Mouse (Mus musculus): ENCODE data around the gene BC048562. TPM values are rescaled to one million over a fixed set of nuclear protein-coding genes. Genes with fewer than 3 reads are reported as not detected.

The BC048562 gene
- polyA plus RNA-seq, 1 experiment = not detected

GRCm38 (mm10) chr9:108492043-108492750 lies 55.9 kb downstream of the BC048562 start:
- Histone ChIP-seq H3K4me1 (ENCODE audit: control insufficient read depth, insufficient read depth, low read length) (peaks cover 4% of the 10 kb centered on the region; the same call in 1 of the 2 replicates), H3K4me3 (ENCODE audit: insufficient read depth, low read length) (peak overlapping the region; percentile 17; the same call in 1 of the 2 replicates), H3K27ac (ENCODE audit: insufficient read depth, low read length) (no peak overlapping the region)
- TF ChIP-seq POLR2A (IDR thresholded peaks at IDR 0.05; ENCODE audit: extremely low read depth, insufficient read depth, low read length) = no peak
- TF ChIP-seq CTCF (IDR thresholded peaks at IDR 0.05; ENCODE audit: extremely low read depth, insufficient read depth, low read length) = no peak

- H3K4me3 ChIP-seq (ENCODE audit: insufficient read depth, low read length) = no peak overlapping the region
- no peak overlapping the region for H3K27ac ChIP-seq (ENCODE audit: insufficient read depth, low read length)
- no peak for TF ChIP-seq CTCF (IDR thresholded peaks at IDR 0.05; ENCODE audit: extremely low read depth, insufficient read depth, low read length)
- TF ChIP-seq POLR2A (IDR thresholded peaks at IDR 0.05; ENCODE audit: extremely low read depth, insufficient read depth, low read length) = no peak
- peaks cover 4% of the 10 kb centered on the region; the same call in 1 of the 2 replicates for H3K4me1 ChIP-seq (ENCODE audit: control insufficient read depth, insufficient read depth, low read length)
Observed at GRCm38 (mm10) chr9:108493246-108493645, 57.0 kb downstream of the BC048562 start.

- peaks cover 4% of the 10 kb centered on the region; the same call in 1 of the 2 replicates for H3K4me1 ChIP-seq (ENCODE audit: control insufficient read depth, insufficient read depth, low read length)
- H3K27ac ChIP-seq (ENCODE audit: insufficient read depth, low read length) = no peak overlapping the region
- no peak for TF ChIP-seq CTCF (IDR thresholded peaks at IDR 0.05; ENCODE audit: extremely low read depth, insufficient read depth, low read length)
- TF ChIP-seq POLR2A (IDR thresholded peaks at IDR 0.05; ENCODE audit: extremely low read depth, insufficient read depth, low read length) = no peak
- H3K4me3 ChIP-seq (ENCODE audit: insufficient read depth, low read length) = no peak overlapping the region
Observed at GRCm38 (mm10) chr9:108494146-108494825, 58.0 kb downstream of the BC048562 start.

GRCm38 (mm10) chr9:108494905-108495304 lies 58.6 kb downstream of the BC048562 start:
- no peak overlapping the region for H3K27ac ChIP-seq (ENCODE audit: insufficient read depth, low read length)
- peaks cover 4% of the 10 kb centered on the region; the same call in 1 of the 2 replicates for H3K4me1 ChIP-seq (ENCODE audit: control insufficient read depth, insufficient read depth, low read length)
- H3K4me3 ChIP-seq (ENCODE audit: insufficient read depth, low read length) = no peak overlapping the region
- no peak for TF ChIP-seq POLR2A (IDR thresholded peaks at IDR 0.05; ENCODE audit: extremely low read depth, insufficient read depth, low read length)

Other genes starting within 250 kb of the BC048562 start
- 105 and 106 TPM in 2 replicates for gene Bsn, start 246.1 kb upstream of the BC048562 start, polyA plus RNA-seq (2012; rRNA removed)
- 31.2 and 33.5 TPM in 2 replicates for gene Dag1, start 172.5 kb upstream of the BC048562 start, polyA plus RNA-seq (2012; rRNA removed)
- gene Nicn1, start 146.1 kb upstream of the BC048562 start, polyA plus RNA-seq (2012; rRNA removed) = 101 and 102 TPM in 2 replicates
- 54.1 and 55.0 TPM in 2 replicates for gene Amt, start 139.6 kb upstream of the BC048562 start, polyA plus RNA-seq (2012; rRNA removed)
- 167 and 176 TPM in 2 replicates for gene Rhoa, start 130.4 kb upstream of the BC048562 start, polyA plus RNA-seq (2012; rRNA removed)
- 53.0 and 55.6 TPM in 2 replicates for gene Tcta, start 130.3 kb upstream of the BC048562 start, polyA plus RNA-seq (2012; rRNA removed)
- gene Gpx1, start 97.6 kb upstream of the BC048562 start, polyA plus RNA-seq (2012; rRNA removed) = 258 and 294 TPM in 2 replicates
- 114 and 116 TPM in 2 replicates for gene Usp4, start 88.6 kb upstream of the BC048562 start, polyA plus RNA-seq (2012; rRNA removed)
- gene 1700102P08Rik, start 43.7 kb upstream of the BC048562 start, polyA plus RNA-seq (2012; rRNA removed) = 1.1 TPM in 2 replicates
- gene Ccdc36, start 8.0 kb upstream of the BC048562 start, polyA plus RNA-seq (2012; rRNA removed) = 0.33 and 0.66 TPM in 2 replicates
- gene Ccdc71, start 24.0 kb downstream of the BC048562 start, polyA plus RNA-seq (2012; rRNA removed) = 19.9 and 22.3 TPM in 2 replicates
- gene Klhdc8b, start 25.1 kb downstream of the BC048562 start, polyA plus RNA-seq (2012; rRNA removed) = 44.9 and 46.1 TPM in 2 replicates
- 31.6 and 34.2 TPM in 2 replicates for gene Lamb2, start 43.3 kb downstream of the BC048562 start, polyA plus RNA-seq (2012; rRNA removed)
- gene Usp19, start 54.1 kb downstream of the BC048562 start, polyA plus RNA-seq (2012; rRNA removed) = 169 and 173 TPM in 2 replicates
- 110 TPM in 2 replicates for gene Qars, start 71.2 kb downstream of the BC048562 start, polyA plus RNA-seq (2012; rRNA removed)
- gene Qrich1, start 80.3 kb downstream of the BC048562 start, polyA plus RNA-seq (2012; rRNA removed) = 110 and 111 TPM in 2 replicates
- gene Impdh2, start 123.8 kb downstream of the BC048562 start, polyA plus RNA-seq (2012; rRNA removed) = 62.2 and 63.6 TPM in 2 replicates
- gene Ndufaf3, start 131.0 kb downstream of the BC048562 start, polyA plus RNA-seq (2012; rRNA removed) = 69.6 and 71.9 TPM in 2 replicates
- gene Dalrd3, start 133.4 kb downstream of the BC048562 start, polyA plus RNA-seq (2012; rRNA removed) = 224 and 245 TPM in 2 replicates
- 70.9 and 74.9 TPM in 2 replicates for gene Wdr6, start 142.3 kb downstream of the BC048562 start, polyA plus RNA-seq (2012; rRNA removed)
- gene P4htm, start 161.2 kb downstream of the BC048562 start, polyA plus RNA-seq (2012; rRNA removed) = 105 and 112 TPM in 2 replicates
- 43.7 and 44.4 TPM in 2 replicates for gene Arih2, start 212.9 kb downstream of the BC048562 start, polyA plus RNA-seq (2012; rRNA removed)
- gene Slc25a20, start 225.6 kb downstream of the BC048562 start, polyA plus RNA-seq (2012; rRNA removed) = 12.6 and 13.8 TPM in 2 replicates